Mouse (Mus musculus) heart, embryonic 15.5 days (tissue): ENCODE measurements around the gene Ap4e1. TPM values are rescaled to one million over a fixed set of nuclear protein-coding genes. Genes with fewer than 3 reads are reported as not detected.
"Not testable (repeated sequence)": the region's sequence is repeated elsewhere in the genome, so short reads cannot be mapped to it uniquely, and the experiment has no call there.

Experiments used
- ATAC-seq: fragments of 200-750 bp; cut with Nextera tagmentation; replicated peaks from 2 replicates; pipeline ENCODE4 v1.8.0; 2017; ENCODE audit warnings: low read depth, moderate TSS enrichment; ENCODE audit not compliant: insufficient number of reproducible peaks, insufficient read depth, low FRiP score
- H3K27ac ChIP-seq: fragments of 300-500 bp; sonication (generic); 2 replicates; pipeline ENCODE4 v1.5.1; 2015; ENCODE audit warnings: mild to moderate bottlenecking, inconsistent platforms
- H3K27me3 ChIP-seq: fragments of 300-500 bp; sonication (generic); 2 replicates; pipeline ENCODE4 v1.6.1; 2015; ENCODE audit warnings: inconsistent platforms
- H3K36me3 ChIP-seq: fragments of 300-500 bp; sonication (generic); 2 replicates; pipeline ENCODE4 v1.6.1; 2015; ENCODE audit warnings: mild to moderate bottlenecking, inconsistent platforms
- H3K4me1 ChIP-seq: fragments of 300-500 bp; sonication (generic); replicated peaks from 2 replicates; pipeline ENCODE4 v1.6.1; 2015; ENCODE audit warnings: inconsistent platforms
- H3K4me2 ChIP-seq: fragments of 300-500 bp; sonication (generic); 2 replicates; pipeline ENCODE4 v1.6.1; 2015; ENCODE audit warnings: inconsistent platforms, mild to moderate bottlenecking, moderate library complexity
- H3K4me3 ChIP-seq: fragments of 300-500 bp; sonication (generic); 2 replicates; pipeline ENCODE4 v1.5.1; 2015; ENCODE audit warnings: mild to moderate bottlenecking, inconsistent platforms
- H3K9ac ChIP-seq: fragments of 300-500 bp; sonication (generic); 2 replicates; pipeline ENCODE4 v1.6.1; 2015; ENCODE audit warnings: mild to moderate bottlenecking, inconsistent platforms
- H3K9me3 ChIP-seq: fragments of 300-500 bp; sonication (generic); replicated peaks from 2 replicates; pipeline ENCODE4 v1.6.1; 2016; ENCODE audit warnings: inconsistent platforms
- WGBS: fragments of 180-500 bp; shearing (Covaris S2); methylation state at CpG from one replicate; pipeline ENCODE4 v1.1.7; 2015; ENCODE audit warnings: mixed read lengths; 5-methylcytosine and 5-hydroxymethylcytosine counted together
- microRNA-seq: library from miRNA; unstranded; fragments of <30 nt; microRNA quantifications from one replicate; pipeline ENCODE4, GENCODE M21; 2016
- polyA plus RNA-seq: library from polyadenylated mRNA; unstranded; fragments of >200 nt; fragmentation: Nextera tagmentation; extraction: Ambion mirVana; gene quantifications from 2 replicates; pipeline ENCODE4 v1.2.1, GENCODE M21; 2015

The Ap4e1 gene
- polyA plus RNA-seq, 1 experiment from 2014 or later, result 8.2 TPM

GRCm38 (mm10) chr2:127079066-127079465 is 70.5 kb downstream of the Ap4e1 start:
- ATAC-seq, H3K4me3 ChIP-seq, H3K36me3 ChIP-seq, H3K4me2 ChIP-seq, H3K27ac ChIP-seq, H3K4me1 ChIP-seq, H3K9me3 ChIP-seq, H3K27me3 ChIP-seq, H3K9ac ChIP-seq: not testable (repeated sequence)
- WGBS, result 57% methylated on average over 2 of the region's 2 CpGs

DNA sequence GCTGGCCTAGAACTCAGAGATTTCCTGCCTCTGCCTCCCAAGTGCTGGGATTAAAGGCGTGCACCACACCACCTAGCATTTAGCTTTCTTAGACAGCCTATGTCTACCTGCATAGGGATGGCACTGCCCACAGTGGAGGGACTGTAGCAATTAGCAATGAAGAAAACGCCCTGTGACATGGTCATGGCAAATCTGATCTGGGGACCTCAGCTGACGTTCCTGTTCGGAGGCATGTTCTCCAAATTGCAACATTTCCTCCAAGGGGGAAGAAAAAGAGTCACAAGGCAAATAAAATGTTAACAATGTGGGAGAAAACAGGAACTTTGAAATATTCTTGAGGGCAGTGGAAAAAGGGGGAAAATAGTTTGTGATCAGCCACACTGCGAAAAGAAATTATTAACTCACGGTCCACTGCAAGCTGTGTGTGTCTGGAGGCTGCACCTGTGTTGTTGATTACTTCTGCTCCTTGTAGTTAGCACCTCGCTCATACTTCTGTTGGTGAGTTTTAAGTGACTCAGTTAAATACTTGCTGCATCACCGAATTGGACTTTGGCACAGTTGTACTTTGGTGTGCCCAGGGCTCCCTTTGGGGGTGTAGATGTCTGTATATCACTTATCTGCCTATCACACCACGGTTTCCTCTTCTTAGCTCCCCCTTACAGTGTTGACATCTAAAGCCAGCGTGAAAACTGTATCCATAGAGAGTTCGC is 71.5 kb downstream of the Ap4e1 start:
- Histone ChIP-seq H3K4me1 (no peaks in the 10 kb centered on the region), H3K9me3 (no peaks in the 10 kb centered on the region), H3K9ac (no peak overlapping the region), H3K36me3 (no peaks in the 10 kb centered on the region), H3K4me2 (no peak overlapping the region), H3K27me3 (no peaks in the 10 kb centered on the region), H3K4me3 (no peak overlapping the region), H3K27ac (no peak overlapping the region)
- WGBS, result 86% methylated on average over 11 of the region's 11 CpGs
- no peak for ATAC-seq

DNA sequence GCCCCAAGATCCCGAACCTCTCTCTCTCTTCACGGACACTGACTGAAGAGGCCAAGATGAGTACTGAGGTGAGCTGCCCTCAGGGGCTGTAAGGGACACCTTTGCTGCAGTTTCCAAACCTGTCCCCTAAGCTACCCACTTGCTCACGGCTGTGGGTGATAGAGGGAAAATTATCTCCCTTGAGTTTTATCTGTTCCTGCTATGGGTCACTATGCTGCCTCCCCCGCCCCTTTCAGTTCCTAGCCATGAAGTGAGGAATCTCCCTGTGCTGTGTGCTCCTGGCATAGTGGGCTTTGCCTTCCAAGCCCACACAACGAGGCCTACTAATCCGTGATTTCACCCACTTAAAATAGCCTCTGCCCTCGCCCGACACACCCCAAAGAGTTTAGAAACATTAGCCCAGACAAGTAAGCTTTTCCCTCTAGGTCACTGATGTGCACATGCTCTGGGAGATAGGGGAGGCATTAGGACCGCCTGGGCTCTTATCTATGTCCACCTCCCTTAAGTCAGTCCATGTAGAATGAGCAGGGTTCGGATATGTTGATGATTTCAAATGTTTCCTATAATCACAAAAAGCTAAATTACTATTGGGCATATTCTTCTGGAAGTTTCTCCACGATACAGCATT is 72.2 kb downstream of the Ap4e1 start:
- H3K9me3 ChIP-seq, result no peaks in the 10 kb centered on the region
- 70% methylated on average over 11 of the region's 11 CpGs for WGBS
- no peak overlapping the region for H3K4me2 ChIP-seq
- H3K27ac ChIP-seq, result no peak overlapping the region
- no peaks in the 10 kb centered on the region for H3K27me3 ChIP-seq
- H3K4me1 ChIP-seq, result no peaks in the 10 kb centered on the region
- ATAC-seq, result no peak
- H3K9ac ChIP-seq, result no peak overlapping the region
- no peaks in the 10 kb centered on the region for H3K36me3 ChIP-seq
- H3K4me3 ChIP-seq, result no peak overlapping the region

DNA sequence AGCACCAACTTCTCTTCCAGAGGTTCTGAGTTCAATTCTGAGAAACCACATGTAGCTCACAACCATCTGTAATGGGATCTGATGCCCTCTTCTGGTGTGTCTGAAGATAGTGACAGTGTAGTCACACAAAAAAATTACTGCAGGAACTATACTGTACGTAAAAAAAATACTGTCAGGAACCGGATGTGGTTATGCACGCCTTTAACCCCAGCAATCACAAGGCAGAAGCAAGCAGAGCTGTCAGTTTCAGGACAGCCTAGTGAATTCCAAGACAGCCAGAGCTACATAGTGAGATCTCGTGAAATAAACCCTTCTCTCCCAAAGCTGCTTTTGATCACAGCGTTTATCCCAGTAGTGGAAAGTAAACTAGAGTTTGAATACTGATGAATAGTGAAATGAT is 77.7 kb downstream of the Ap4e1 start:
- Histone ChIP-seq H3K9me3 (no peaks in the 10 kb centered on the region), H3K9ac (no peak overlapping the region), H3K27ac (no peak overlapping the region), H3K4me2 (no peak overlapping the region), H3K4me3 (no peak overlapping the region), H3K27me3 (no peaks in the 10 kb centered on the region), H3K4me1 (no peaks in the 10 kb centered on the region), H3K36me3 (no peaks in the 10 kb centered on the region)
- 85% methylated on average over 5 of the region's 5 CpGs for WGBS
- ATAC-seq, result no peak

DNA sequence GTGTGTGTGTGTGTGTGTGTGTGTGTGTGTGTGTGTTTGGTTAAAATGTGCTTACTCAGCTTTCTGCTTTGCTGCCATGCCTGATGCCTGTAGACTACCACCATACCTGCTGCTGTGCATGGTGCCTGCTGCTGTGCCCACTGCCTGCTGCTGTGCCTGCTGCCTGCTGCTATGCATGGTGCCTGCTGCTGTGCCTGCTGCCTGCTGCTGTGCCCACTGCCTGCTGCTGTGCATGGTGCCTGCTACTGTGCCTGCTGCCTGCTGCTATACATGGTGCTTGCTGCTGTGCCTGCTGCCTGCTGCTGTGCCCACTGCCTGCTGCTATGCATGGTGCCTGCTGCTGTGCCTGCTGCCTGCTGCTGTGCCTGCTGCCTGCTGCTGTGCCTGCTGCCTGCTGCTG is 81.6 kb downstream of the Ap4e1 start:
- H3K4me1 ChIP-seq, H3K9ac ChIP-seq, H3K9me3 ChIP-seq, H3K4me2 ChIP-seq, ATAC-seq, H3K27me3 ChIP-seq, H3K4me3 ChIP-seq, H3K36me3 ChIP-seq, H3K27ac ChIP-seq: not testable (repeated sequence)

GRCm38 (mm10) chr2:127092000-127092399 is 83.5 kb downstream of the Ap4e1 start:
- WGBS, result 52% methylated on average over 8 of the region's 8 CpGs
- no peaks in the 10 kb centered on the region for H3K4me1 ChIP-seq
- no peak overlapping the region for H3K27ac ChIP-seq
- H3K4me2 ChIP-seq, result no peak overlapping the region
- H3K9me3 ChIP-seq, result no peaks in the 10 kb centered on the region
- no peak overlapping the region for H3K9ac ChIP-seq
- no peaks in the 10 kb centered on the region for H3K27me3 ChIP-seq
- H3K4me3 ChIP-seq, result no peak overlapping the region
- H3K36me3 ChIP-seq, result no peaks in the 10 kb centered on the region; the same call in 1 of the 2 replicates
- ATAC-seq, result no peak

DNA sequence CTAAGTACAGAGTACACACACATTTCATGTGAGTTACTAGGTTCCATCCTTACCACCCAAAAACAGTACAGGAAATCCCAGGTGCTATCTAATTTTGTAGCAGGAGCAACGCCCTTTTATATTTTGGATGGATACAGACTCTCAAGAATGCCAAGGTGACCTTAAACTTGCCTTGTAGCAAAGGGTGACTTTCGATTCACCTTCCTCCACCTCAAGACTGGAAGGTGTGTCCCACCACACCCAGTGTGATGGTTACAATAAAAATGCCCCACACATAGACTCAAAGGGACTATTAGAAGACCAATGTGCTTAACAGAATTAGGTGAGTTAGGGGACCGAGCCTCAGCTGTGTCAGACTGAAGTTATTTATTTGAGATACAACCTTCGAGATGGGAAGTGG is 100.5 kb downstream of the Ap4e1 start:
- peaks cover 72% of the 10 kb centered on the region for H3K36me3 ChIP-seq
- no peaks in the 10 kb centered on the region for H3K27me3 ChIP-seq
- no peak for ATAC-seq
- H3K4me2 ChIP-seq, result no peak overlapping the region
- no peak overlapping the region for H3K9ac ChIP-seq
- no peaks in the 10 kb centered on the region for H3K9me3 ChIP-seq
- no peak overlapping the region for H3K4me3 ChIP-seq
- no peak overlapping the region for H3K27ac ChIP-seq
- no peaks in the 10 kb centered on the region for H3K4me1 ChIP-seq
- WGBS, result 93% methylated on average over 4 of the region's 4 CpGs

Small RNA genes lying within 50 kb of the gene (microRNA-seq; reads per million reads assigned to microRNA genes)
- gene Gm24081, result not detected

Other genes starting within 250 kb of the Ap4e1 start
- 1.8 and 2.2 TPM in 2 replicates for gene Usp50, start 225.2 kb upstream of the Ap4e1 start, polyA plus RNA-seq
- 40.1 and 42.7 TPM in 2 replicates for gene Trpm7, start 132.5 kb upstream of the Ap4e1 start, polyA plus RNA-seq
- 34.6 and 39.0 TPM in 2 replicates for gene Sppl2a, start 75.5 kb upstream of the Ap4e1 start, polyA plus RNA-seq
- gene Blvra, start 61.9 kb downstream of the Ap4e1 start, polyA plus RNA-seq, result 42.0 and 44.0 TPM in 2 replicates
- gene Ncaph, start 125.2 kb downstream of the Ap4e1 start, polyA plus RNA-seq, result 43.9 and 51.1 TPM in 2 replicates
- 11.9 and 14.1 TPM in 2 replicates for gene Itpripl1, start 134.7 kb downstream of the Ap4e1 start, polyA plus RNA-seq
- gene 1810024B03Rik, start 199.6 kb downstream of the Ap4e1 start, polyA plus RNA-seq, result 1.4 TPM in 2 replicates
- gene Snrnp200, start 199.7 kb downstream of the Ap4e1 start, polyA plus RNA-seq, result 32.3 and 43.7 TPM in 2 replicates
- gene Ciao1, start 239.1 kb downstream of the Ap4e1 start, polyA plus RNA-seq, result 57.5 and 58.7 TPM in 2 replicates
- gene Tmem127, start 239.2 kb downstream of the Ap4e1 start, polyA plus RNA-seq, result 22.0 and 25.9 TPM in 2 replicates